Mouse (Mus musculus) liver, adult 2 months (tissue): Measurements from ENCODE around the gene Abcc8. TPM values are rescaled to one million over a fixed set of nuclear protein-coding genes. Genes with fewer than 3 reads are reported as not detected.

Experiments
- DNase-seq: peaks from one replicate; pipeline ENCODE4 v3.0.0-alpha.2; 2011; ENCODE audit warnings: low read depth, low spot score; ENCODE audit errors: extremely low read depth
- H3K27ac ChIP-seq: fragments of 200-500 bp; replicated peaks from 2 replicates; pipeline ENCODE4 v1.5.1; 2012; ENCODE audit warnings: low read depth, mild to moderate bottlenecking, control low read depth, inconsistent platforms, low read length; ENCODE audit not compliant: insufficient read depth
- H3K27me3 ChIP-seq: fragments of 200-500 bp; 2 replicates; pipeline ENCODE4 v1.6.1; 2012; ENCODE audit warnings: mild to moderate bottlenecking, moderate library complexity, low read length, inconsistent platforms; ENCODE audit not compliant: control insufficient read depth, insufficient read depth
- H3K36me3 ChIP-seq: fragments of 200-500 bp; 2 replicates; pipeline ENCODE4 v1.6.1; 2012; ENCODE audit warnings: low read length, inconsistent platforms; ENCODE audit not compliant: control insufficient read depth, insufficient read depth
- H3K4me1 ChIP-seq: fragments of 200-500 bp; 2 replicates; pipeline ENCODE4 v1.6.1; 2011; ENCODE audit warnings: low read length; ENCODE audit not compliant: control insufficient read depth, insufficient read depth
- H3K4me3 ChIP-seq: fragments of 200-500 bp; 2 replicates; pipeline ENCODE4 v1.5.1; 2011; ENCODE audit warnings: low read depth, mild to moderate bottlenecking, control low read depth, low read length, moderate library complexity; ENCODE audit not compliant: insufficient read depth
- H3K79me2 ChIP-seq: fragments of 200-500 bp; 2 replicates; pipeline ENCODE4 v1.6.1; 2012; ENCODE audit warnings: inconsistent platforms, mild to moderate bottlenecking, low read length, moderate library complexity; ENCODE audit not compliant: control insufficient read depth, insufficient read depth
- H3K9ac ChIP-seq: fragments of 200-500 bp; 2 replicates; pipeline ENCODE4 v1.6.1; 2012; ENCODE audit warnings: low read depth, mild to moderate bottlenecking, control low read depth, inconsistent platforms, low read length
- CTCF ChIP-seq: fragments of 200-500 bp; IDR thresholded peaks from 2 replicates; pipeline ENCODE4 v1.5.1; 2011; ENCODE audit warnings: low read depth, low read length, control low read depth
- POLR2A ChIP-seq: fragments of 200-500 bp; IDR thresholded peaks from 2 replicates; pipeline ENCODE4 v1.6.1; 2011; ENCODE audit warnings: low read length, control low read depth; ENCODE audit not compliant: insufficient read depth; ENCODE audit errors: extremely low read depth
- WGBS: fragments of 180-500 bp; shearing (Covaris S2); methylation state at CpG from one replicate; pipeline ENCODE4 v1.1.7; 2018; 5-methylcytosine and 5-hydroxymethylcytosine counted together
- polyA plus RNA-seq: library from polyadenylated mRNA; depleted of rRNA; stranded (reverse); fragments of >200 nt; gene quantifications from 2 replicates; pipeline ENCODE4 v1.2.3, GENCODE M21; 2012; rRNA removed
- total RNA-seq: library from RNA; depleted of rRNA; stranded (reverse); fragments of >200 nt; gene quantifications from 2 replicates; pipeline ENCODE4 v1.2.3, GENCODE M21; 2014; rRNA removed

Gene Abcc8
- total and polyA plus RNA-seq, 2 experiments = not detected

GRCm38 (mm10) chr7:46061614-46062013, 118.2 kb downstream of the Abcc8 start:
- H3K27me3 ChIP-seq = no peaks in the 10 kb centered on the region
- no peak overlapping the region for H3K4me3 ChIP-seq
- DNase-seq = no peak
- H3K27ac ChIP-seq = no peak overlapping the region
- H3K9ac ChIP-seq = no peak overlapping the region
- WGBS = 95% methylated on average over 16 of the region's 16 CpGs
- no peaks in the 10 kb centered on the region for H3K79me2 ChIP-seq
- TF ChIP-seq POLR2A (no peak), CTCF (no peak)
- no peaks in the 10 kb centered on the region for H3K4me1 ChIP-seq
- H3K36me3 ChIP-seq = peaks cover 35% of the 10 kb centered on the region

GRCm38 (mm10) chr7:46060688-46061087, 119.1 kb downstream of the Abcc8 start:
- 96% methylated on average over 8 of the region's 8 CpGs for WGBS
- Histone ChIP-seq H3K4me1 (no peaks in the 10 kb centered on the region), H3K4me3 (no peak overlapping the region), H3K27me3 (no peaks in the 10 kb centered on the region), H3K9ac (no peak overlapping the region), H3K36me3 (peaks cover 27% of the 10 kb centered on the region), H3K27ac (no peak overlapping the region), H3K79me2 (no peaks in the 10 kb centered on the region)
- TF ChIP-seq POLR2A (no peak), CTCF (no peak)
- no peak for DNase-seq

DNA sequence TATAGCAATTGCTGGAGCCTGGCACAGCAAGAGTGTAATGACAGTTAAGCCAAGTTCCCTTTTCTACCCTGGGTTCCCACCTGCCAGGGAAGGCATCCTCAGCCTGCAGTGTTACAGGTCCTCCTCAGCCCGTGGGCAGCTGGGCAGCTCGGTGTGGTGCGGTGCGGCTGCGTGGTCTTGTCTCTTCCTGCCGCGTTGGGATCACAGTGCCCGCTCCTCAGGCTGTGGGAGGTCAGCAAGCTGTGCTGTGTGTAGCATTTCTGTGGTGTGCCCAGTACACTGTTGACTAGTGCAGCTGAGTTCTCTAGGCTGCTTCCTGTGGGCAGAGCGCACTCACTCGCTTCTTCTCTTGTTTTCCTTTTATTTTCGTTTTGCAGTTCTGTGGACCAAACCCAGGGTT, 121.0 kb downstream of the Abcc8 start:
- Histone ChIP-seq H3K9ac (no peak overlapping the region), H3K4me1 (no peaks in the 10 kb centered on the region), H3K27me3 (no peaks in the 10 kb centered on the region), H3K36me3 (peaks cover 27% of the 10 kb centered on the region), H3K27ac (no peak overlapping the region), H3K79me2 (no peaks in the 10 kb centered on the region), H3K4me3 (peak overlapping the region; percentile 54)
- WGBS = 90% methylated on average over 11 of the region's 11 CpGs
- TF ChIP-seq CTCF = no peak
- no peak for TF ChIP-seq POLR2A
- no peak for DNase-seq

Other genes starting within 250 kb of the Abcc8 start
- 86.3 and 116 TPM in 2 replicates for gene Abcc6, start 149.7 kb downstream of the Abcc8 start, total RNA-seq
- gene Abcc6, start 149.7 kb downstream of the Abcc8 start, polyA plus RNA-seq = 120 and 192 TPM in 2 replicates
- 15.3 and 21.7 TPM in 2 replicates for gene Nomo1, start 146.3 kb downstream of the Abcc8 start, total RNA-seq
- gene Nomo1, start 146.3 kb downstream of the Abcc8 start, polyA plus RNA-seq = 16.9 and 19.7 TPM in 2 replicates
- gene Kcnj11, start 79.3 kb downstream of the Abcc8 start, total RNA-seq = not detected in 2 replicates
- not detected in 2 replicates for gene Kcnj11, start 79.3 kb downstream of the Abcc8 start, polyA plus RNA-seq
- gene Ush1c, start 58.5 kb upstream of the Abcc8 start, total RNA-seq = not detected in 2 replicates
- not detected in 2 replicates for gene Ush1c, start 58.5 kb upstream of the Abcc8 start, polyA plus RNA-seq
- gene Otog, start 61.0 kb upstream of the Abcc8 start, total RNA-seq = not detected in 2 replicates
- gene Otog, start 61.0 kb upstream of the Abcc8 start, polyA plus RNA-seq = not detected in 2 replicates
- gene Myod1, start 196.4 kb upstream of the Abcc8 start, total RNA-seq = not detected in 2 replicates
- not detected in 2 replicates for gene Myod1, start 196.4 kb upstream of the Abcc8 start, polyA plus RNA-seq
- gene Kcnc1, start 216.5 kb upstream of the Abcc8 start, total RNA-seq = under 0.01 and 0.07 TPM in 2 replicates
- not detected in 2 replicates for gene Kcnc1, start 216.5 kb upstream of the Abcc8 start, polyA plus RNA-seq